Mouse (Mus musculus) brain, embryonic 18.5 days (tissue): ENCODE data around the gene Cdr2l.

Source experiments
- DNase-seq: peaks from one replicate; pipeline ENCODE4 v3.0.0-alpha.2; 2012; ENCODE audit warnings: low read depth, low spot score

Gene Cdr2l

GRCm38 (mm10) chr11:115441417-115441816 lies 59.7 kb downstream of the Cdr2l start:
- DNase-seq = no peak
